Mouse (Mus musculus) urinary bladder, adult 18-20 months (tissue): ENCODE results near the gene Foxj3.
A peak's percentile ranks its signal among the peaks of the same experiment; 100 is the strongest.
"Not testable (repeated sequence)": the region's sequence is repeated elsewhere in the genome, so short reads cannot be mapped to it uniquely, and the experiment has no call there.

ENCODE experiments used
- DNase-seq, 2 experiments: peaks; one replicate each; pipeline ENCODE4 v3.0.0; 2022; ENCODE audit warnings: low spot score in 2 of 2, mixed read lengths in 2 of 2

Foxj3 gene

DNA sequence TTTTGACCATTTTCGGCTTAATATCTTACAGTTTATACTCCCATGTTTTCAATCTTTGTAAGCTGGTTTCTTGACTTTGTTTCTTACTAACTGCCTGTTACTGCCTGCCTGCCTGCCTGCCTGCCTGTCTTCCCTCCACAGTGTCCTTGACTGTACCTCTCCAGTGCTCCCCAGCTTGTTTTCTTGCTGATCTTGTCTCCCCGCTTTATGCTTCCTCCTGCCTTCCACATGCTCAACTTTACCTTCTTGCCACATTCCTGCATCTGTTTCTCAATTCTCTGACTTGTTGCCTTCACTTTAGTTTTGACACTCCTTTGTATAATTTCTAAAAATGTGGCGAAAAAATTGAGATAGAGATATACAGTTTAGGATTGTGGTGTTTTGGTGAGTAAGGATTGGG lies 35.9 kb downstream of the Foxj3 start:
- DNase-seq, result no peak

DNA sequence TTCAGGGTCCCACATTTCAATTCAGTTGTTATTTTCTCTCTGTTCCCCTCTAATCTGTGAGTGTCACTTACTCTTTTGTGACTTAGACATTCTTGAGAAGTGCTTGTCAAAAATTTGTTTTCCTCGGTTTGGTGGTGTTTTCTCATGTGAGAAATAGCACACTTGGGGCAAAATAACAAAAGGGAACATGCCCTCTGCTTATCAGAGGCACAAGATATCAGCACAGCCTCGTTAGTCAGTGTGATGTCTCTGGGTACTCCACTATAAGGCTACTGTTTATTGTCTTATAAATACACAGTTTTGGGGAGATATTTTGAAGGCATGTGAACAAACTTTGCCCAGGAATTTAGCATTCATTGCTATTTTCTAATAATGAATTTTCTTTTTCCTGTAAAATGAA lies 37.7 kb downstream of the Foxj3 start:
- no peak for DNase-seq

DNA sequence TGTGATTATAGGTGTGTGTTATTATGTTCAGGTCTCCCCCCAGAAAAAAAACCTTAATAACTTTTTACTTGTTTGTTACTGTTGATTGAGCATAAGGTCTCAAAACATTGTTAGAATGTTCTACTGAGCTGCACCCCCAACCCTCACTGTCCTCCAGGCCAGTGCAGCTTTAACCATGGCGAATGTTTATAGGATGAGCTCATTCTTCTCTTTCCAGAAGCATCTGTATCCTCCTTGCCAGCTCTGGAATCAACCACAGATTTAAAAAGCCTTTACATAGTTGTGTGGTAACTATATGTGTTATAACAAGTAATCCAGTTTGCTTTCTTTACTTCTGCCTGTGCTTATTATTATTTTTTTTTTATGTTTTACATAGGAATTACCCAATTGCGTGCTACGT lies 38.7 kb downstream of the Foxj3 start:
- no peak for DNase-seq

DNA sequence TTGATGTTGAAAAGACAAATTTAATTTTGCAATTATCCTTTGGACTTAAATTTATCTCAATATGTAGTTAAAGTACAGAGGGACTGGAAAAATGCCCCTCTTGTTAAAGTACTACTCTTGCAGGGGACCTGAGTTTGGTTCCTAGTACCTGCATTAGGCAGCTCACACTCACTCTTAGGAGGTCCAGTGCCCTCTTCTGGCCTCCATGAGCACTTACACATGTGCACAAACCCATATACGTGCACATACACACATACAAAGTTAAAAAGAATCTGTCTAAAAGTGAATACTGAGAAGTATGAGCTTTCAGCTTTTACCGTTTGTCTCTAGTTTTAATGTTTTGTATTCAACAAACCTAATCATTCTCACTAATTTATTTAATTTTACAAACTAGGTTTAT lies 51.2 kb downstream of the Foxj3 start:
- no peak for DNase-seq

DNA sequence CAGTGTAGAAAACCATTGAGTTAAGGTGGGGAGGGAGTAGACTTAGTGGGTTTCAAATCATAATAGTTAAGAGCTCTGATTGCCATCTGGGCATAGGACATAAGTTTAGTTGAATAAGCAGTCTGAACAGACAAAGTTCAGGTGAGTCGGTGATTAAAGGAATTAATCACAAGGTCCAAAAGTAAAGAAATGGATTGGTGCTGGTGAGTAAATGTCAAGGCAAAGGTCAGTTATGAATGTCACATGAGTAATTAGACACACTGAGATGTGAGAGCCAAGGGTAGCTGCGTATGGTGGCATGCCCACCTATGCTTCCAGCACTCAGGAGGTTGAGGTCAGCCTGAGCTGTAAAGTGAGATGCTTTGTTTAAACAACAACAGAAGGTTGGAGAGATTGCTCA lies 52.6 kb downstream of the Foxj3 start:
- no peak for DNase-seq

DNA sequence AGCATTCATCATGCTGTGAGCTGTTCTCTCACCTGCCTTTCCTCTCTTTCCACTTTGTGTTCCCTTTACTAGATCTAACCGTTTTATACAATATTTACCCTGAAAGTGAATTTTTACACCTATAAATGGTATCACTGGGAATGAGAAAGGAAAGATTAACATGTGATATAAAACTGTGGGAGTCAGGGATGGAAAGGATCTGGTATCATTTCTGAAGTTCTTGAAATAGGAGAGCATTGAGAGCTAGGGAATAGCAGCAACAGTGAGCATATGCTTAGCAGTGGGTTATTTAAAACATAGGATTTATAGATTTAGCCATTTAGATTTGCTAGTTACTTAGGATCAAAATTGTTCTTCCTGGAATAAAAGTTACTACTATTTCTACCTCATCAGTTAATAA lies 53.2 kb downstream of the Foxj3 start:
- DNase-seq, result no peak

DNA sequence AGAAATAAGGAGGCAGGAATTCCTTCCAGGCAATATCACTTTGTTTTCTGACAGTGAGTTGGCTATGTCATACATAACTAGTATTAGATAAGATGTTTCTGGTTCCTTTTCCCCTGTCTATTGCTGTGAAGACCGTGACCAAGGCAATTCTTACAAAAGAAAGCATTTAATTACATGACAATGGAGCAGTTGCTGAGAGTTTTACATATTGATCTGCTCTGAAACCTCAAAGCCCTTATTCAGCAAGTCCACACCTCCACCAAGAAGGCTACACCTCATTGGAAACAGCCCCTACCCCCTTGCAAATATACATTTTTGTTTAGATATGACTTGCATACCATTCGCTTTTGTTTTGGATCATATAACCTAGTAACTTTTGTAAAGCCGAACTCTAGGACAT lies 55.7 kb downstream of the Foxj3 start:
- no peak for DNase-seq

DNA sequence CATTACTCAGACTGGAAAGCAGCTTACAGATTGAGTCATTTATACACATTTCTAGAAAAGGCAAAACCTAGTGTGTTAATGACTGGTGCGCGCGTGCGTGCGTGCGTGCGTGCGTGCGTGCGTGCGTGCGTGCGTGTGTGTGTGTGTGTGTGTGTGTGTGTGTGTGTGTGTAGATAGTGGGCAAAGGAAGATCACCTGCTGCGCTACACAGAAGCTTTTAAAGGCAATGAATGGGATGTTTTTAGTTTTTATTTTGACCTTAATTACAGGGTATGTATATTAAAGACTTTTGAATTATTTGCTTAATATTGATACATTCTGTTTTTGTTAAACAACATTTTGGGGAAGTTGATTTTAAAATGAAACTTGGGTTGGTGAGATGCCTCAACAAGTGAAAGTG lies 57.5 kb downstream of the Foxj3 start:
- no peak for DNase-seq

DNA sequence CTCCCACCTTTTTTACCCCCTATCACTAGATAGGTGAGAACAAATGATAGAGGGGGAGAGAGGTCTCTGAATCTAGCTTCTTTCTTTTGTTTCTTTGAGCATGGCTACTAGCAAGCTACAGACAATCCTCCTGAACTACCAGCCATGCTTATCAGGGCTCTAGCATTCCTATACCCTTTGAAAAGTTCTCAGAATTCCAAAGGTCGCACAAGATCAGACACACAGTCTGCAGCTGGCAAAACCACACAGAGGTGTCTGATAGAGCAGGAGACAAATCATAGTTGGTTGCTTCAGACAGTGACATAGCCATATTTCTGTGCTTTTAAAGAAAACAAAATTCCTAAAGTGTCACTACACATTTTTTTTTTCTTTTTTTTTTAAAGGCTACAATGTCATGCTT lies 62.8 kb downstream of the Foxj3 start:
- DNase-seq, result no peak

DNA sequence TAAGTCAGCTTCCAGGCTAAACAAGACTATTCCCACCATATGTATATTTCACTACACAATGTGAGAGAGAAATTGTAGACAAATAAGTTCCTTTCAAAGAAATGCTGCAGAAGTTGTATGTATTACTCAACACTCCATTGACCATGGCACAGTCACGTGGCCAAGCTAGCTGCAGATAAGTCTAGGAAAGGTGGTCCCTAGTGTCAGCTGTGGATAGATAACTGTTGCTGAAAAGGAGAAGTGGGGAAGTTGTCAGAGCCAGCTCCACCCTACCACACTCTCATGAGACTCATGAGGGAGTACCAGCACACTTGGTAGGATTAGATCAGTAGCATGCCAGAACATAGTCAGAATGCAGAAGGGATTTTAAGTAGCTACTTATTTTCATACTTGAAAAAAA lies 72.7 kb downstream of the Foxj3 start:
- no peak for DNase-seq

DNA sequence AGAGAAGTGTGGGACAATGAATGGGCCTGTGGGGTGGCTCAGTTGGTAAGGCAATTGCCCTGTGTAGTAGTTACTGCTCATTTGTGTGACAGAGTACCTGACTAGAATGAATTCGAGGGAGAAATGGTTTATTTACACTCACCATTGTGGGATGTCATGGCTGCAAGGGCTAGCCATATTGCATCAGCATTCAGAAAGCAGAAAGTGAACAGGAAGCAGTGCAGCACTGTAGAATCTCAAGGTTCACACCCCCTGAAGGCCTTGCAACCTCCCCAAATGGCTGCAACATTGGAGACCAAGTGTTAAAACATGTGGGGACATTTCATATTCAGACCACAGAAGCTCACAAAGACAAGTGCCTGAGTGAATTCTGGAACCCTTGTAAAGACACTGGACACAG lies 77.3 kb downstream of the Foxj3 start:
- no peak for DNase-seq

DNA sequence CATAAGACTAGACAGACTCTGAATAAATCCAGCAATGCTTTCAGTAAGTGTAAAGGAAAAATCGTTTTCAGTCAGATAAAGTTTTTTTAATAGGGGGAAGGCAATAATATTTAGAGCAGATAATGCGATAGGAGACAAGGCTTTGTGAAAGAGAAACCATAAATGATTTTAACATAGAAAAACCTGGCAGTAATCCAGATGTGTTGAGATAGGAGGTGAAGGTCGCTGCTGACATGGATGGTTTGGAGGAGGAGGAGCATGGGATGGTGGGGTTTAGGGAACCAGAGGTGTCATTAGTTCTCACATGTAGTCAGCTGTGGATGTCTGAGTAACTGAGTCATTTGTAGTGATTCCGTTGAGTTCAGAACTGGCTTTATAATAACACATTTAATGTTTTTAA lies 77.9 kb downstream of the Foxj3 start:
- no peak for DNase-seq

DNA sequence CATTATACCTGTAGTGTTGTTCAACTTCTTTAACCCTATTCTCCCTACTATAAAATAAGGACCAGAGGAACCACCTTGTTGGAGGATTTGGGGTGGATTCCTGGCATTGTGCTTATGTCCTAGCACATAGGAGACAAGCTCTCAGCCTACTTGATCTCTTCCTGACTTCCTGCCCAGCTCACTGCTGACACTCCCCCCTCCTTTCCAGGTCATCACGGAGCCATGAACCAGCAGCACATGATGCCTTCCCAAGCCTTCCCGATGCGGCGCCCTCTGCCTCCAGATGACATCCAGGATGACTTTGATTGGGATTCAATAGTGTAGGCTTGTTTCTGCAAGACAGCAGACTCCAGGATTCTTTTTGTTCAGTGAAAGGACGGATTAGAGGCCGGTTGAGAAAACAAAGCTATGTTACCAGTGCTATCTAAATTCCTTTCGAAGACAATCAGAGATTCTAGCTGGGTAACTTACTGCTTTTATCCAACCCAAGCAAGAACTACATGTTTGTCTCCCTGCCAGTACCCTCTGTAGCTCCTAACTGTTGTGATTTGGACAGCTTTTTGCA lies 89.4 kb downstream of the Foxj3 start:
- no peak for DNase-seq

DNA sequence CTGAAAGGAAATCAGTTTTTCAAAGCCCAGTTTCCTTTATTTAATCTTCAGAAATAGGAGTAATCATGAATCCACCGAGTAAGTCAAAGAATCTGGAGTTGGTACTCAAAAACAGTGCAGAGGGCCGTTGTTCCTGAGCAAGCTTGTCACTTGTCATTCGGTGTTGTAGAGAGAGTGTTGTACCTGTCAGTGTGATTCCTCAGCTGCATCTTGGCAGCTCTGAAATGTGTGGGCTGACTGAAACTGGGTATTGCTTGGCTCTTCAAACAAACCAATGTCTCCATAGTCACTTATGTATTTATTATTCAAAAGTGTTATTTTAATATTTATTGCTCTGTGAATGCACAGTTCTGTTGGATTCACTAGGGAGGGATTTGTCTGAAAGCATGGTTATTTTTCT lies 90.1 kb downstream of the Foxj3 start:
- DNase-seq, result no peak

DNA sequence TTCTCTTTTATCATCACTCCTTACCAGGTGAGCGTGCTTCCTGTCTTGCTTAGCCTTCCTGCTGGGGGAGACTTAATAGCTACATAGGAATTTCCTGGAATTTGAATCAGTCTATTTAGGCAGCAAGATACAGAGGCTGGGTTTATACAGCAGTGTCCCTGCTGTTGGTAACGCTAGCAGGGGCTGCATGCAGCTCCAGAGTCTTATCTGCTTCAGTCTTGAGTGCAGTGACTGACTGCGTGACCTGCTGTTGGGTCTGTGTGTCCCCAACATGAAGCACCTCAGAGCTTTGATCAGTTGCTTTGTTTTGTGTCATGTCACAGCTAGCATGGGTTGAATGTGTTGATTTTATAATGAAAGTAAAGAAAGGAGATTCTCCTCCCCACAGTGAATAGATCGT lies 90.5 kb downstream of the Foxj3 start:
- no peak for DNase-seq

DNA sequence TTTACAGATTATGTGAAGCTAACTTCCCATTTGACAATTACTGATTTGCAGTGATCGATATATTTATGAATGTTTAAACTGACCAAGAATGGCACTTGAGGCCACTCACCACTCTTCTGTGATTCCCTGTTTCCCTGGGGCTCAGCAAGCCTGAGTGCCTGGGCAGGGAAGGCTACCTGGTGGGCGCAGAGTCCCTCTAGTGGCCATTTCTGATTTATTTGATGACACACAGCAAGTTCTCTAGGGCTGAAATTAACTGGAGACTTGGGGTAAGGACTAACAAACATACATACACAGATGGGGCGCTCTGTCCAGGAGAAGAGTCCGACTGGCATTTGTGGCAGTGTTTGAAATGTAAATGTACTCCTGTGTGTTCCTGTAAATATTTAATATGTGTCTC lies 91.6 kb downstream of the Foxj3 start:
- DNase-seq, result not testable (repeated sequence)

DNA sequence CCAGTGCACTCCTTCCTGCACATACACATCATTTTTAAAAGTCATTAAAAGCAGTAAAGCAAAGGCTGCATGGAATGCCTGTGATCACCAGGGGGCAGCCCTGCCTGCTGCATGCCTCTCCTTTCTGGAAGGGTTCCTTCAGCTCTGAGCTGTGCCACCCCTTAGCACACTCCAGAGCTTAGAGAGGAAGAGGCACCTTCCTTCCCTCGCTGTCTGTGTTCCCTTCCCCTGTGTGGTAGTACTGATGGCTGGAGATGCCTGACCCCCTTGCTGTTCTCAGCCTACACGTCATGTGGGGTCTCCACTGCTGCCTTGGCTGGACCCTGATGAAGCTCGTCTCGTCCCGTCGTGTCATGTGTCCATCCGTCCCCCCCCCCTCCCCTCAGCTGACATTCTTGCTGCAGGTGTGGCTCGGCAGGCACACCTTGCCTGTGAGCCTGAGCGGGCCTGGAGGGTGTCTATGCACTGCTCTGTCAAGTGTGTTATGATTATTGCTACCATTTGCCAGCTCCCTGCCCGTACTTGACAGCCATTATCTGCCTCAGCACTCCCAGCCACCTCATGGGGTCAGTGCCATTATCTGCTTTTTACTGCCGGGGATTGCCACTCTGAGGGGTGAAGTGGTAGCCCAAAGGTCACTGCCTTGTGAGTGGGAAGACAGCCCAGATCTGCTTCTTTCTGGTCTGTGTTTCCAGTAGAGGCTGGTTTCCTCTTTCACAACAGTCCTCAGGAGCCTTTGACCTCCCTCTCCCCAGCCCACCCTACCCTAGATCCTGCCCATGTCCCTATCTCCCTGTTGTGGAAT lies 94.5 kb downstream of the Foxj3 start:
- DNase-seq, result peak; percentile 40 to 52

DNA sequence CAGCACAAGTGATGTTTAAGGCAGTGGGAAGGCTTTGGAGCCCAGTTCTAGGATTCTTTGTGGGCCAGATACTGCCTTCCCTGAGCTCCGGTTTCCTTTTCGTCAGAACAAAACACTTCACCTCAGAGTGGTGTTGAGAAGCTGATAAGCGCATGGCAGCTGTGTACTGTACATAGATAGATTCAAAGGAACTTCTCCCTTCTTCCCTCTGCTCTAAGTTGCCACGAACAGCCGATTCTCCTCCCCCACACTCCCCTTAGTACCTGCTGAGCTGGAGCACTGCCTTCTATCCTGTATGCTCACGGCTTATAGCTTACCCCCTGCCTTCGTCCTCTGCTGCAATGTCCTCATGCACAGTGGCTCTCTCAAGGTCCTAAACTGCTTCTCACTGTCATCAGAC lies 95.9 kb downstream of the Foxj3 start:
- DNase-seq, result no peak

DNA sequence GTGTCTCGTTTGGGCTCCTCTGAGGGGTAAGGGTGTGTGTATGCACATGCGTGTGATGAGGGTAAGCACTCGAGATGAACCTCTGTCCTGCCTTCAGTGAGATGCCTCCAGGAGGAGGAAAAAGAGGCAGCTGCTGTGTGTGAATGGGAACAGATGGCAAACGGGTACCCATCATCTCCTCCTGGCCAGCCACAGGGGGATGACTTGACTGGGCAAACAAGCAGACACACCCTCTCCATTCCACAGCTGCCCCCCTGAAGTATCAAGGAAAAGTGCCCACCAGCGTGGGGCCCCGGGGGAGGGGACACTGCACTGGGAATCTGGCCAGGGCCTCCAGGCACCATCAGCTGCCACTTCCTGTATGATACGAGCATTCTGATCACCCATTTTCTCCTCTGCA lies 96.5 kb downstream of the Foxj3 start:
- DNase-seq, result no peak

DNA sequence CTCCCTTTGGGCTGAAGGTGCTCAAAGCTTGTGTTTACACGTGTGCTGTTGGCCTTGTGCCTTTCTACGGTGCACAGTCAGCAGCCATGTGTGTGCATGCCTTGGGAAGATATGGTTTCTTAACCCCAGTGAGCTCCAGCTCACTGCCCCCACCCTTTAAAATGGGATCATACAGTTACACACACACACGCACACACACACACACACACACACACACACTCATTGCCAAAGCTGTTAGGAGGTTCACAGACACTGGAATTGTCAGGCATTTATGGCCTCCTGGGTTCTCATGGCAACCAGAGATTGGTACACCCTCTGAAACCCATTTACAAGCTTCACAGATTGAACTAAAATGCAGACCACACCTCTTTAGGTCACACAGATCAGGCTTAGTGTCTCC lies 97.1 kb downstream of the Foxj3 start:
- DNase-seq, result no peak

DNA sequence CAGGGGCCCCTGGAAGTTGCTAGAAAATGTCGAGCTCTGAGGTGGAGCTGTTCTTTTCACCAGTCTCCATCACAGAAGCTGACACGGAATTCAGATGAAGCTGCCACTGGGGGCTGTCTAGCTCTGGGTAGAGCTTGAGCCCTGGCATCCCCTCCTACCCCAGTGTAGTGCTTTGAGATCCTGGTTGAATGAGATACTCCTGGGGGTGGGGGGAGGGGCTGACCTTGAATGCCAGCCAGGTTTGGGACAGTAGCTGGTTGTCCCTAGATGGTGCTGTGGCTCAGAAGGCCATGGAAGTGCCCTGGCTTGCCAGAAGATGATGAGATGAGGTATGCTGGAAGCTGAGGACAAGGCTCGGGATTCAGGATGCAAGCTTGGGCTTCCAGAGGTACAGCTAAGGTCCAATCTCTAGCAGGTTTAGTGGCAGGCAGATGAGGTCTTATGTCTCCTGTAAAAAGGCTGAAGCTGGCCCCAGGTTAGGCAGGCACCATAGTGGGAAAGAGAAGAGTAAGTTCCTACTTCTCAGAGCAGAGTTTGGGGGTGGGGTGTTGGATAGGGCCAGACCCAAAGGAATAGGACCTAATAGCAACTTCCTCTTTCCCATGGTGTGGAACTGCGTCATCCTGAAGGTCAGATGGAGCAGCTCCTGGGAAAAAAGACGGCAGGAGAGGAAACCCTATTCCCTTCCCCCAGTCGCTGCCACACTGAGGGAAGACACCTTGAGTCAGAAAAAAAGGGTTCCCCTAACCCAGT lies 98.3 kb downstream of the Foxj3 start:
- DNase-seq, result no peak

DNA sequence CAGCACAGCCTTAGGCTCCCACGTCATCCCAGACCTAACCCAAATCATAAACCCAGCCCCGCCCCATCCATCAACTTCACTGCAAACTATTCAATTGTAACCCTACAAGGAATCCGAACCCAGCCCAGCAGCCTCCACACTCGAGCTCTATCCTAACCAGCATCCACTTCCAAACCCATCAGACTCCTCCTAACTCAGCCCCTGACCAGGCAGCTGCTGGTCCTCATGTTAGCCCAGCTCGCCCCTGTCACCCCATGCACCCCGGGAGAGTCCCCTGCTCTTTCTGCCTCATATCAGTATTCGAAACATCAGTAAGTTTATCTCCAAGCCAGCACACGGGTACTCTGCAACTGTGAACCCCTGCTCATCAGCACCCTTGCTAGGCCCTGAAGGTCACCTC lies 98.9 kb downstream of the Foxj3 start:
- no peak for DNase-seq

DNA sequence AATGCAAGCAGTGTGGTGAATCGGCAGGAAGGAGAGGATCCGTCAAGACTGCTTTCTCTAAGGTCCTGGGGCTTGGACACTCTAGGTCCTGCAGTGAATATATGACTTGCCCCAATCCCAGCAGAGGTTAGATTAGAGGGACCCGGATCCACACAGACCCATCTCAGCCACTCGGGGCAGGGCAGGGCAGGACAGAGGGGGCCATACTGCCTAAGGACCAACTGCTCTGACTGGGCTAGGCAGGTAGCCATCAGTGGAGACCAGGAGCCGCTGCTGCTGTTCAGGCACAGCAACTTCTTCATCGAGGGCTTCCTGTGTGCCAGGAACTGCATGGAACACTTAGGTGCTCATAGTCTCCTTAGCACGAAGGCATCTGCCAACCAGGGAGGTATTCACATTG lies 99.9 kb downstream of the Foxj3 start:
- no peak for DNase-seq
